ENCODE assay signal across 23 mouse cellular contexts in the genomic region with DNA sequence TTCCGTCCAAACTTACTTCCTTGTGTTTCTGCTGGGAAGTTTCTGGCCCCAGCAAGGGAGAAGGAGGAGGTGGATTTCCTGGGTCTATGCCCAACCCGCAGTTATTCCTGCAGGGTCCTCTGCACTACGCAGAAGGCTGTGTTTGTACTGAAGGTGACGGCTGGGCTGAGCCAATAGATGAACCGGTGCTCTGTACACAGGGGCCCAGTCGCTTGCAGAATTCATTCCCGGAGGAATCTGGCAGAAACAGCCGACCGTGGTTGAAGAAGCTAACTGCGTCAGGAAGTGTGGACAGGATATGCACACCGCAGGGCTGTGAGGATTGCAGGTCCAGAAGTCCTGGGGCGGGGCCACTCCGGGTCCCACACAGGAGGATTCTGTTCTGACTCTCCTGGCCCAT.
"Had no signal": no experiment of that assay in that cellular context is flagged by ENCODE, and none has a peak within 500 bp of the region (broad histone marks: within the 10 kb centered on the region; RNA-seq: fewer than 3 reads in every experiment).

No protein-coding gene starts in this region.

- H3K27me3 ChIP-seq: liver, embryonic 15.5 days had no signal

- H3K27ac ChIP-seq: kidney, embryonic 15.5 days; layer of hippocampus, adult 2 months; liver, embryonic 12.5 days; liver, embryonic 15.5 days; midbrain, embryonic 10.5 days; midbrain, embryonic 13.5 days; neural tube, embryonic 13.5 days had no signal

- H3K4me2 ChIP-seq: kidney, embryonic 15.5 days; liver, embryonic 12.5 days; liver, embryonic 15.5 days; midbrain, embryonic 13.5 days; neural tube, embryonic 13.5 days had no signal

- ATAC-seq: intestine, postnatal 0 days; liver, embryonic 12.5 days; midbrain, embryonic 13.5 days; midbrain, embryonic 16.5 days had no signal

- H3K9ac ChIP-seq: kidney, embryonic 15.5 days; liver, embryonic 12.5 days; liver, embryonic 15.5 days; midbrain, embryonic 13.5 days; neural tube, embryonic 13.5 days had no signal

- H3K4me3 ChIP-seq: kidney, embryonic 15.5 days; layer of hippocampus, adult 2 months; liver, embryonic 12.5 days; liver, embryonic 15.5 days; megakaryocyte, embryonic 14.5 days; midbrain, embryonic 10.5 days; midbrain, embryonic 13.5 days; myocyte; neural tube, embryonic 13.5 days had no signal

- H3K9me3 ChIP-seq: kidney, embryonic 15.5 days; liver, embryonic 12.5 days; liver, embryonic 15.5 days; midbrain, embryonic 10.5 days; midbrain, embryonic 13.5 days; neural tube, embryonic 13.5 days had no signal

- H3K36me3 ChIP-seq: kidney, embryonic 15.5 days; liver, embryonic 12.5 days; liver, embryonic 15.5 days; midbrain, embryonic 10.5 days; midbrain, embryonic 13.5 days; neural tube, embryonic 13.5 days had no signal

- H3K4me1 ChIP-seq: kidney, embryonic 15.5 days; liver, embryonic 12.5 days; liver, embryonic 15.5 days; midbrain, embryonic 13.5 days; neural tube, embryonic 13.5 days had no signal

- DNase-seq: kidney, adult 2 months; kidney, postnatal 14 days; kidney, postnatal 4 days; layer of hippocampus, adult 9-11 months; liver; lung, adult 18-20 months; lung, postnatal 36 days; retina, postnatal 1 day; right cerebral cortex, postnatal 25 days; spleen, adult 18-20 months; thymus, adult 18-20 months; thymus, postnatal 36 days had no signal
